10 mouse cellular contexts compared by ENCODE assay signal in the genomic region with DNA sequence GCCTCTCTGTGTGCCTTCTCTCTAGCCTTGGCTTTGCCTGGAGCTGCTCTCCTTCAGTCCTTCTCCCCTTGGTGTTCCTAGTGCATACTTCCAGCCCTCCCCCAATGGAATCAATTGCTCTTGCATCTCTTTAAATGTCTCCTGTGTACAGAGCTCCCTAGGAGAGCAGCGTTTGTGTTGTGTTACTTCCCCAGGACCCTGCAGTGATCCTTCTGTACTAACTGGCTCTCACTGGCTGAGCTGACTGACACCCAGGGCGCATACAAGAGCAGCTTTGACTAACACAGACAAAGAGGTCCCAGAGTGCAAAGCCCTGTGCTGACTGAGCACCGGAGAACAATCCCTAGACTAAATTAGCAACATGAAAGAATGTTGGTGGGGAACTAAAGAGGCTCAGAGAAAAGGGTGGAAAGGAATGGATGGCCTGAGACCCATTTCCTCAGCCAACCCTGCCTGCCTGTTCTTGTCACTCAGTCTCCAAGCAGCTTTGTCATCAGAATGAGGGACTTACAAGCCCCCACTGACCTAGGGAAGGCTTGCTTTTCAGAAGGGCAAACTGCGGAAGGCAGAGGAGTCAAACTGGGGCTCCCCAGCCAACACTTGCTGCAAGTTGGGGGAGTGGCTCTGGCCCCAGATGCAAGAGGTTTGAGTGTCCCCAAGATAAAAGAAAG.
DNase-seq lines count a peak whose midpoint lies in the region; ATAC-seq and TF ChIP-seq lines count a peak whose summit lies in the region.
"Had no signal": no experiment of that assay in that cellular context is flagged by ENCODE, and none has a peak within 500 bp of the region (broad histone marks: within the 10 kb centered on the region; RNA-seq: fewer than 3 reads in every experiment).

No protein-coding gene starts in this region.

- no peak for TF ChIP-seq CTCF in ES-Bruce4 (IDR thresholded peaks at IDR 0.05; ENCODE audit: low read depth, low read length)
- TF ChIP-seq CTCF in gastrocnemius, adult 2 months (IDR thresholded peaks at IDR 0.05), result no peak

- H3K36me3 ChIP-seq in ES-Bruce4 (ENCODE audit: control insufficient read depth, insufficient read depth, low read length, poor library complexity, severe bottlenecking), result no peaks in the 10 kb centered on the region
- no peaks in the 10 kb centered on the region for H3K36me3 ChIP-seq in forebrain, embryonic 13.5 days (ENCODE audit: poor library complexity, severe bottlenecking)

- no peak overlapping the region for H3K4me3 ChIP-seq in ES-Bruce4 (ENCODE audit: low read depth, low read length)
- no peak overlapping the region for H3K4me3 ChIP-seq in forebrain, embryonic 13.5 days
- H3K4me3 ChIP-seq in gastrocnemius, adult 2 months, result no peak overlapping the region

- H3K27me3 ChIP-seq in ES-Bruce4 (ENCODE audit: control insufficient read depth, insufficient read depth, low read length, poor library complexity, severe bottlenecking), result no peaks in the 10 kb centered on the region; the same call in 1 of the 2 replicates
- H3K27me3 ChIP-seq in forebrain, embryonic 13.5 days, result peaks cover 49% of the 10 kb centered on the region

- TF ChIP-seq POLR2A in ES-Bruce4 (IDR thresholded peaks at IDR 0.05; ENCODE audit: insufficient read depth, low read length), result no peak

- no peak overlapping the region for H3K4me2 ChIP-seq in forebrain, embryonic 13.5 days

- peak; percentile 66; the same call in 1 of the 2 replicates for ATAC-seq in forebrain, embryonic 13.5 days

- intact Hi-C loops in gastrocnemius, adult 2 months (cut with DNase I), result no loop called here

- peaks cover 7% of the 10 kb centered on the region for H3K4me1 ChIP-seq in ES-Bruce4 (ENCODE audit: control insufficient read depth, insufficient read depth, low read length)
- peaks cover 17% of the 10 kb centered on the region for H3K4me1 ChIP-seq in forebrain, embryonic 13.5 days

- H3K9ac ChIP-seq in ES-Bruce4 (ENCODE audit: low read depth, poor library complexity, severe bottlenecking), result no peak overlapping the region
- H3K9ac ChIP-seq in forebrain, embryonic 13.5 days, result no peak overlapping the region

- peak; percentile 87 for TF ChIP-seq EP300 in ES-Bruce4 (IDR thresholded peaks at IDR 0.05; ENCODE audit: insufficient read depth, low read depth, low read length)

- H3K9me3 ChIP-seq in ES-Bruce4 (replicated peaks; ENCODE audit: control insufficient read depth, insufficient read depth, low read length, poor library complexity, severe bottlenecking), result peaks cover 4% of the 10 kb centered on the region; the same call in 1 of the 2 replicates
- no peaks in the 10 kb centered on the region; the same call in 1 of the 2 replicates for H3K9me3 ChIP-seq in forebrain, embryonic 13.5 days (replicated peaks)

- DNase-seq in R1 (ENCODE audit: low read depth, low spot score), result peak; percentile 91
- peak; percentile 25 for DNase-seq in mesoderm, embryonic 11.5 days (ENCODE audit: low read depth, low spot score)
- no peak for DNase-seq in right cerebral cortex, adult 18-20 months
- no peak for DNase-seq in layer of hippocampus, postnatal 10 days (ENCODE audit: low spot score in 2 of 2)
- no peak for DNase-seq in gastrocnemius, adult 2 months
- DNase-seq in layer of hippocampus, adult 8-10 months (ENCODE audit: low spot score in 2 of 2), result no peak
- DNase-seq: lung, postnatal 14 days; spleen, adult 18-20 months had no signal

- WGBS in forebrain, embryonic 13.5 days, result under 1% methylated on average over 4 of the region's 4 CpGs

- peak overlapping the region; percentile 42 for H3K27ac ChIP-seq in ES-Bruce4 (ENCODE audit: insufficient read depth, low read length)
- H3K27ac ChIP-seq in forebrain, embryonic 13.5 days, result no peak overlapping the region
- H3K27ac ChIP-seq in gastrocnemius, adult 2 months, result no peak overlapping the region

Comparison
In these comparisons a context has a peak if more than half of its experiments do, and no peak if none do; other contexts are left out.
1. DNase-seq: peak in R1 (single experiment) and mesoderm, embryonic 11.5 days (single experiment); none in right cerebral cortex, adult 18-20 months (single experiment), layer of hippocampus, postnatal 10 days (0 of 2), gastrocnemius, adult 2 months (single experiment) and layer of hippocampus, adult 8-10 months (0 of 2).